Mouse (Mus musculus) kidney, postnatal 0 days (tissue): ENCODE results near the gene Pin1rt1. TPM values are rescaled to one million over a fixed set of nuclear protein-coding genes. Genes with fewer than 3 reads are reported as not detected.

Source experiments
- ATAC-seq: fragments of 200-750 bp; cut with Nextera tagmentation; replicated peaks from 2 replicates; pipeline ENCODE4 v1.8.0; 2017; ENCODE audit warnings: low read depth, moderate number of reproducible peaks, moderate TSS enrichment, moderate library complexity; ENCODE audit not compliant: low FRiP score
- DNase-seq: peaks from one replicate; pipeline ENCODE4 v3.0.0-alpha.2; 2016; ENCODE audit warnings: low spot score
- H3K27ac ChIP-seq: fragments of 300-500 bp; sonication (generic); 2 replicates; pipeline ENCODE4 v1.5.1; 2014; ENCODE audit warnings: mild to moderate bottlenecking
- H3K27me3 ChIP-seq: fragments of 300-500 bp; sonication (generic); 2 replicates; pipeline ENCODE4 v1.6.1; 2014; ENCODE audit warnings: low read length, mixed read lengths; ENCODE audit not compliant: insufficient read depth
- H3K36me3 ChIP-seq: fragments of 300-500 bp; sonication (generic); 2 replicates; pipeline ENCODE4 v1.6.1; 2014; ENCODE audit warnings: low read length, mixed read lengths; ENCODE audit not compliant: insufficient read depth
- H3K4me1 ChIP-seq: fragments of 300-500 bp; sonication (generic); replicated peaks from 2 replicates; pipeline ENCODE4 v1.6.1; 2014; ENCODE audit warnings: antibody characterized with exemption, low read length, mixed read lengths; ENCODE audit not compliant: insufficient read depth
- H3K4me2 ChIP-seq: fragments of 300-500 bp; sonication (generic); 2 replicates; pipeline ENCODE4 v1.6.1; 2014; ENCODE audit warnings: mild to moderate bottlenecking, low read length, moderate library complexity, mixed read lengths
- H3K4me3 ChIP-seq: fragments of 300-500 bp; sonication (generic); replicated peaks from 2 replicates; pipeline ENCODE4 v1.5.1; 2014; ENCODE audit warnings: low read depth, low read length
- H3K9ac ChIP-seq: fragments of 300-500 bp; sonication (generic); 2 replicates; pipeline ENCODE4 v1.6.1; 2014; ENCODE audit warnings: low read depth, low read length
- H3K9me3 ChIP-seq: fragments of 300-500 bp; sonication (generic); replicated peaks from 2 replicates; pipeline ENCODE4 v1.6.1; 2016; ENCODE audit warnings: low read length, inconsistent platforms, mixed read lengths
- CTCF ChIP-seq: IDR thresholded peaks from 2 replicates; pipeline ENCODE4 v1.5.1; 2016; ENCODE audit warnings: antibody characterized with exemption, low read depth, mild to moderate bottlenecking, moderate library complexity
- WGBS: fragments of 180-500 bp; shearing (Covaris S2); extraction: QIAGEN DNeasy Blood & Tissue Kit; methylation state at CpG from one replicate; pipeline ENCODE4 v1.1.7; 2014; 5-methylcytosine and 5-hydroxymethylcytosine counted together
- polyA plus RNA-seq: library from polyadenylated mRNA; unstranded; fragments of >200 nt; fragmentation: Nextera tagmentation; extraction: Ambion mirVana; gene quantifications from 2 replicates; pipeline ENCODE4 v1.2.1, GENCODE M21; 2015

The Pin1rt1 gene
- polyA plus RNA-seq, 1 experiment from 2014 or later: not detected

DNA sequence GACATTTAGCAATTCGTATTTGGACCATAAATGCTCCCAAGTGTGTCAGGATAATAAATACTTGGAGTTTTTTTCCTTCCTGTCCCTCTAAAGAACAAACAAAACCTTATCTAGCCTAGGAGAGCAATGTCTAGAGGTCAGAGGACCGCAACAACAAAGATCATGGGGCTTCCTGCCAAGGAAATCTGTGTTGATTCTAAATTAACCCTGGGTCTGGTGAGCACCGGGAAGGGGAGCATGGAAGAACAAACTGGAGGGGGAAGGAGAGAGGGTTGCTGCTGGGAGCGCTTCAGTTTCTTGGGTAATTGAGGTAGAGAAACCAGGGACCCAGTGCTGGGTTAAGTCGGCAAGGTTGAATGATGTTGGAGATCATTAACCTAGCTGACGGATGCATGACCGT is 27.0 kb upstream of the Pin1rt1 start:
- peak; percentile 52 for ATAC-seq

GRCm38 (mm10) chr2:104742741-104743064 is 26.5 kb upstream of the Pin1rt1 start, which contains the start of gene Depdc7:
Gene Depdc7 (minus strand): TSS chr2:104742878.
- no peaks in the 10 kb centered on the region for H3K27me3 ChIP-seq
- H3K9ac ChIP-seq: peak within 1 kb of the TSS; percentile 76
- peak; percentile 85 for DNase-seq
- ATAC-seq: peak; percentile 86
- peak within 1 kb of the TSS; percentile 73 for H3K4me3 ChIP-seq
- TF ChIP-seq CTCF: no peak
- no peaks in the 10 kb centered on the region for H3K36me3 ChIP-seq
- WGBS: under 1% methylated on average over 24 of the region's 31 CpGs
- H3K9me3 ChIP-seq: no peaks in the 10 kb centered on the region
- peaks cover 12% of the 10 kb centered on the region; the same call in 1 of the 2 replicates for H3K4me1 ChIP-seq
- peak within 1 kb of the TSS; percentile 85 for H3K27ac ChIP-seq
- H3K4me2 ChIP-seq: peak within 1 kb of the TSS; percentile 87

More for the DNA sequence above, 27.0 kb upstream of the Pin1rt1 start:
- Histone ChIP-seq H3K4me2 (peak overlapping the region; percentile 87), H3K27ac (peak overlapping the region; percentile 85), H3K9ac (peak overlapping the region; percentile 76), H3K9me3 (no peaks in the 10 kb centered on the region), H3K4me3 (peak overlapping the region; percentile 73), H3K36me3 (no peaks in the 10 kb centered on the region), H3K4me1 (peaks cover 12% of the 10 kb centered on the region; the same call in 1 of the 2 replicates), H3K27me3 (no peaks in the 10 kb centered on the region)
- peak; percentile 39 for DNase-seq
- no peak for TF ChIP-seq CTCF
- WGBS: 5% methylated on average over 7 of the region's 7 CpGs

GRCm38 (mm10) chr2:104741896-104742740 is 25.9 kb upstream of the Pin1rt1 start:
- H3K36me3 ChIP-seq: no peaks in the 10 kb centered on the region
- peak overlapping the region; percentile 87 for H3K4me2 ChIP-seq
- no peaks in the 10 kb centered on the region for H3K27me3 ChIP-seq
- DNase-seq: no peak
- peak overlapping the region; percentile 76 for H3K9ac ChIP-seq
- peak overlapping the region; percentile 73 for H3K4me3 ChIP-seq
- H3K27ac ChIP-seq: peak overlapping the region; percentile 85
- ATAC-seq: peak; percentile 11; the same call in 1 of the 2 replicates
- no peak; the same call in 1 of the 2 replicates for TF ChIP-seq CTCF
- H3K4me1 ChIP-seq: peaks cover 12% of the 10 kb centered on the region; the same call in 1 of the 2 replicates
- no peaks in the 10 kb centered on the region for H3K9me3 ChIP-seq
- WGBS: 6% methylated on average over 44 of the region's 46 CpGs

DNA sequence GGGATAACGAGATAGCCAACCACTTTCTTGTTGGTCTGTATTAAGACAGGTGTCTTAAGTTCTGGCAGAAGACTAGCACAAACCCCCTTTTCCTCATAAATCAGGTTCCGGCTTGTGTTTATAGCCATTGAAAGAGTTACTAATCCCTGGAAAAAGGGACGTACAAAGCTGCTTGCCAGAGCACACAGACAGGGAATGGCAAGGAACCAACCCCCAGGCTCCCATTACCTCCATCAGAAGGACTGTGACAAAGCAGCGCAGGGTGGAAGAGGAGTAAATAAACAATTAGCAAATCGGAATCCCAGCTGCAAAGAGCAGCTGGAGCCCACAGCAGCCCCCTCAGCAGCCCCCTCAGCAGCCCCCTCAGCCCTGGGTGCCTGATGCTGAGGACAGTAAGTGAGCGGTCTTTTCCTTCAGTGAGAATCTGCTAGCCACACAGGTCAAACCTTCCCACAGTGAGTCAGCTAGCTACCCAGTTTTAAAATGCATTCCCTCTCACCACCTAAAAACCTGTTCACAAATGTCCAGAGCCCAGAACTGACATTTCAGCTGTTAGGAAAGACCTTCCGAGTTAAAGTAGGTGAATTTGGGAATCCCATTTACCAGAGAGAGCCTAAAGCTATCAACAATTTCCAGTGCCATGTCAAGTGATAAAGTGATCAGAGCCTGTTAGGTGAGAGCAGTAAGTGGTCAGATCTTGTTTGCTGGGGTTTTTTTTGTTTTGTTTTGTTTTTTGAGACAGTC is 25.0 kb upstream of the Pin1rt1 start:
- TF ChIP-seq CTCF: no peak
- Histone ChIP-seq H3K9ac (0 out of 2 replicates have a peak overlapping the region, but pooled peaks have one; percentile 31), H3K36me3 (no peaks in the 10 kb centered on the region), H3K4me2 (peak overlapping the region; percentile 87), H3K27ac (no peak overlapping the region), H3K9me3 (no peaks in the 10 kb centered on the region), H3K27me3 (no peaks in the 10 kb centered on the region), H3K4me1 (peaks cover 12% of the 10 kb centered on the region; the same call in 1 of the 2 replicates), H3K4me3 (peak overlapping the region; percentile 21)
- DNase-seq: peak; percentile 62
- ATAC-seq: no peak
- WGBS: 30% methylated on average over 7 of the region's 7 CpGs

DNA sequence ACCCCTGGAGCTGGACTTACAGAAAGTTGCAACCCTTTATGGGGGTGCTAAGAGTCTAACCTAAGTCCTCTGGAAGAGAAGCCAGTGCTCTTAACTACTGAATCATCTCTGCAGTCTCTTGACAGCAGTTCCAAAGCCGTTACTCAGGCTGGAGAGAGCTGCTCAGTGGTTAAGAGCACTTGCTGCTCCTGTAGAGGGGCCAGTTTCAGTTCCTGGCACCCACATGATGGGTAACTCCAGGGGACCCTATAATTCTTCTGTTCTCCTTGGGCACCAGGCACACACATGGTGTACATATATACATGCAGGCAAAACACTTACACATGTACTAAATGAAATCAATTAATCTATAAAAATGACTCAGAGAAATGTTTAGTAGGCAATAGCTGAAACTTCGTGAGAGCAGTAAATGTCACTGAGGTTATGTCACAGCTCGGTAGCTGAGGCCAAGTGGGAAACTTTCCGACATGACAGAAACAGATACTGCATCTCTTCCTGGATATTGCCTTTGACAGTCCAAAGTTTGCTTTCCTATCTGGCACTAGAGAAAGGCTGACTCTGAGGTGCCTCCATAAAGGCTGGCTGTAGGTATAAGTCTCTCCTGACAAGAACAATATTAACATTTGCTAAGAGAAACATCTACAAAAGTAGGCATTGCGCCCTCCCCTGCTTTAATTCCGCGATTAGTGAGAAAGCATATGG is 24.2 kb upstream of the Pin1rt1 start:
- Histone ChIP-seq H3K4me1 (peaks cover 12% of the 10 kb centered on the region; the same call in 1 of the 2 replicates), H3K9ac (0 out of 2 replicates have a peak overlapping the region, but pooled peaks have one; percentile 31), H3K4me3 (no peak overlapping the region), H3K27me3 (no peaks in the 10 kb centered on the region), H3K36me3 (no peaks in the 10 kb centered on the region), H3K9me3 (no peaks in the 10 kb centered on the region), H3K27ac (no peak overlapping the region), H3K4me2 (peak overlapping the region; percentile 87)
- DNase-seq (no peak), ATAC-seq (no peak)
- 38% methylated on average over 7 of the region's 7 CpGs for whole genome bisulfite sequencing
- no peak for TF ChIP-seq CTCF
